1 mouse cellular context compared by ENCODE assay signal in the genomic region with DNA sequence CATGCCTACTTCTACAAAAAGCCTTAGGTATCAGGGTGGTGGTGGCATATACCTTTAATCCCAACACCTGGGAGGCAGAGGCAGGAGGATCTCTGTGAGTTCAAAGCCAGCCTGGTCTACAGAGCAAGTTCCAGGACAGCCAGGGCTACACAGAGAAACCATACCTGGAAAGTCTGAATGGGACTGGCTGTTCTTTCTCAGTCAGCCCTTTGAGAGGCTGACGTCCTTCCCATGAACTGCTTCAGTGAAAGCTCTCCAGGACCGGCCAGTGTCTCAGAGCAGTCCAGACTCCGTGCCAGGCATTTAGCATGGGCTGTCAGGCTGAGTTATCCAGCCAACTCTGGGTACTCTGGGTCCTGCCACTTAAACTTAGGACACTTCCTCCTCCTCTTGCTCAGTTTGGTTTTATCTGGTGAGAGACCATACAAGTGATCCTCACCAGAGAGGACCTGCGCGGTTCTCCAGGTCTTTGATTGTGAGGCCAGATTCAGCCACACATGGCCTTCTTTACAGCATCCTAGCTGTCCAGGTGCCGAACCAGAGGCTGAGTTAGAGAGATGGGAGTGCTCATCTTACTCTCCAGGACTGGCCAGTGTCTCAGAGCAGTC.
TF ChIP-seq lines count a peak whose summit lies in the region.

No protein-coding gene starts in this region.

TF ChIP-seq in MEL, 35 proteins besides CTCF, POLR2A, EP300 and RAD21:
- 0 out of 2 replicates have a peak, but pooled peaks have one; percentile 11 for TF ChIP-seq CHD1 (IDR thresholded peaks at IDR 0.05; ENCODE audit: low read depth, low read length)
- TF ChIP-seq NELFE (IDR thresholded peaks at IDR 0.05; ENCODE audit: low read depth, low read length), result 0 out of 2 replicates have a peak, but pooled peaks have one; percentile 23
- no peak for TF ChIP-seq KAT2A (conservative IDR thresholded peaks at IDR 0.05; ENCODE audit: low read depth, low read length)
